15 mouse cellular contexts compared by ENCODE assay signal in the genomic region with DNA sequence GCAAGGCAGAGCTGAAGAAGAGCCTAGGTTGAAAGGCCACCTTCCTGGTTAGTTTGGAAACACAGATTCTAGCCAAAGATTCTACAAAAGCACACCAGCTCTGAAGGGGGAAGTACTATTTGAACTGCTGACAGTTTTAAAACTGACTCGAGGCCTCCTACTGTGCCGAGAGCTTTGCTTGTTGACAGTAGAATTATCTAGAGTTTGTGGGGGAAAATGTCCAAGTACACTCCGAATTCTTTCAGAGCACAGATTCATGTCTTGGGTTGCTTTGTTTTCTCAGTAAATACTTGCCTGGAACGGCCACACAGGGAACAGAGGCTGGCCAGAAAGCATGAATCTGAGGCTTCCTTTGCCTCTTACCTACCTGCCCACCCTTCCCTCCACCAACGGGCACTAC.
A peak's percentile ranks its signal among the peaks of the same experiment; 100 is the strongest.
DNase-seq lines count a peak whose midpoint lies in the region; ATAC-seq and TF ChIP-seq lines count a peak whose summit lies in the region.
"Had no signal": no experiment of that assay in that cellular context is flagged by ENCODE, and none has a peak within 500 bp of the region (broad histone marks: within the 10 kb centered on the region; RNA-seq: fewer than 3 reads in every experiment).

No protein-coding gene starts in this region.

- ATAC-seq in lung, embryonic 14.5 days (ENCODE audit: insufficient read depth), result no peak
- no peak for ATAC-seq in forebrain, embryonic 11.5 days (replicated peaks; ENCODE audit: low FRiP score)
- ATAC-seq: intestine, embryonic 15.5 days had no signal

- no peaks in the 10 kb centered on the region for H3K27me3 ChIP-seq in lung, embryonic 14.5 days (ENCODE audit: insufficient read depth, low read length)
- H3K27me3 ChIP-seq in forebrain, embryonic 11.5 days (ENCODE audit: control insufficient read depth, insufficient read depth, low read length), result no peaks in the 10 kb centered on the region
- H3K27me3 ChIP-seq: intestine, embryonic 15.5 days had no signal

- H3K27ac ChIP-seq in lung, embryonic 14.5 days (ENCODE audit: low read depth), result no peak overlapping the region
- no peak overlapping the region for H3K27ac ChIP-seq in forebrain, embryonic 11.5 days (ENCODE audit: low read depth, low read length)
- H3K27ac ChIP-seq: forebrain, embryonic 10.5 days; intestine, embryonic 15.5 days had no signal

- no peak for TF ChIP-seq POLR2A in lung, adult 2 months (IDR thresholded peaks at IDR 0.05; ENCODE audit: borderline replicate concordance, extremely low read depth, low read depth, low read length)

- H3K9ac ChIP-seq in lung, embryonic 14.5 days, result no peak overlapping the region
- H3K9ac ChIP-seq in forebrain, embryonic 11.5 days (ENCODE audit: low read length), result no peak overlapping the region
- H3K9ac ChIP-seq: intestine, embryonic 15.5 days had no signal

- no peaks in the 10 kb centered on the region for H3K36me3 ChIP-seq in lung, embryonic 14.5 days (ENCODE audit: insufficient read depth)
- no peaks in the 10 kb centered on the region for H3K36me3 ChIP-seq in forebrain, embryonic 11.5 days (ENCODE audit: control insufficient read depth, insufficient read depth, low read length)
- H3K36me3 ChIP-seq: forebrain, embryonic 10.5 days; intestine, embryonic 15.5 days had no signal

- no peak overlapping the region for H3K4me3 ChIP-seq in lung, embryonic 14.5 days (ENCODE audit: low read depth, low read length)
- H3K4me3 ChIP-seq in lung, adult 2 months (replicated peaks; ENCODE audit: extremely low read depth, low read depth, low read length), result no peak overlapping the region
- H3K4me3 ChIP-seq in forebrain, embryonic 11.5 days (ENCODE audit: low read depth, low read length), result no peak overlapping the region
- H3K4me3 ChIP-seq: forebrain, embryonic 10.5 days; intestine, embryonic 15.5 days had no signal

- no peaks in the 10 kb centered on the region for H3K4me1 ChIP-seq in lung, embryonic 14.5 days (ENCODE audit: insufficient read depth)
- H3K4me1 ChIP-seq in lung, adult 2 months (ENCODE audit: control insufficient read depth, insufficient read depth, low read length), result no peaks in the 10 kb centered on the region
- H3K4me1 ChIP-seq in forebrain, embryonic 11.5 days (replicated peaks; ENCODE audit: control insufficient read depth, insufficient read depth, low read length), result no peaks in the 10 kb centered on the region
- H3K4me1 ChIP-seq: forebrain, embryonic 10.5 days; intestine, embryonic 15.5 days had no signal

- H3K4me2 ChIP-seq in lung, embryonic 14.5 days, result no peak overlapping the region
- no peak overlapping the region for H3K4me2 ChIP-seq in forebrain, embryonic 11.5 days (ENCODE audit: low read depth, low read length, severe bottlenecking)
- H3K4me2 ChIP-seq: intestine, embryonic 15.5 days; liver, embryonic 11.5 days had no signal

- WGBS in lung, embryonic 14.5 days, result 28% methylated on average over 5 of the region's 5 CpGs
- WGBS in lung, adult 2 months, result 39% methylated on average over 5 of the region's 5 CpGs
- WGBS in forebrain, embryonic 11.5 days, result 75% methylated on average over 5 of the region's 5 CpGs

- H3K9me3 ChIP-seq in lung, embryonic 14.5 days (ENCODE audit: low read depth, low read length), result no peaks in the 10 kb centered on the region
- no peaks in the 10 kb centered on the region for H3K9me3 ChIP-seq in forebrain, embryonic 11.5 days (ENCODE audit: control insufficient read depth, low read length)
- H3K9me3 ChIP-seq: forebrain, embryonic 10.5 days; intestine, embryonic 15.5 days had no signal

- no peak for TF ChIP-seq CTCF in lung, embryonic 14.5 days (IDR thresholded peaks at IDR 0.05; ENCODE audit: low read depth)
- TF ChIP-seq CTCF in lung, adult 2 months (IDR thresholded peaks at IDR 0.05; ENCODE audit: insufficient read depth, low read length), result no peak

- peak; percentile 15 for DNase-seq in embryo, embryonic 10.5 days (ENCODE audit: low spot score)
- DNase-seq in embryo, embryonic 9.5 days (ENCODE audit: extremely low spot score), result no peak
- DNase-seq in lung, embryonic 14.5 days, result peak; percentile 6
- DNase-seq in lung, adult 2 months, result no peak
- DNase-seq in adipocyte (ENCODE audit: low spot score), result peak; percentile 63
- DNase-seq in mesoderm, embryonic 11.5 days (ENCODE audit: low read depth, low spot score), result peak; percentile 19
- no peak for DNase-seq in urinary bladder, postnatal 4 days (ENCODE audit: low spot score in 2 of 2)
- no peak for DNase-seq in forebrain, embryonic 11.5 days (ENCODE audit: low spot score)
- DNase-seq: cerebellum, postnatal 36 days; gastrocnemius, postnatal 14 days; heart, postnatal 14 days; thymus, postnatal 4 days had no signal

Comparison
In these comparisons a context has a peak if more than half of its experiments do, and no peak if none do; other contexts are left out.
1. DNase-seq: peak in embryo, embryonic 10.5 days (single experiment), lung, embryonic 14.5 days (single experiment), adipocyte (single experiment) and mesoderm, embryonic 11.5 days (single experiment); none in embryo, embryonic 9.5 days (single experiment), lung, adult 2 months (single experiment), urinary bladder, postnatal 4 days (0 of 2) and forebrain, embryonic 11.5 days (single experiment).